Mouse (Mus musculus): ENCODE results near the gene Gm10309. TPM values are rescaled to one million over a fixed set of nuclear protein-coding genes. Genes with fewer than 3 reads are reported as not detected.

Gm10309 gene
- polyA plus RNA-seq, 1 experiment from 2014 or later = 0.32 TPM

DNA sequence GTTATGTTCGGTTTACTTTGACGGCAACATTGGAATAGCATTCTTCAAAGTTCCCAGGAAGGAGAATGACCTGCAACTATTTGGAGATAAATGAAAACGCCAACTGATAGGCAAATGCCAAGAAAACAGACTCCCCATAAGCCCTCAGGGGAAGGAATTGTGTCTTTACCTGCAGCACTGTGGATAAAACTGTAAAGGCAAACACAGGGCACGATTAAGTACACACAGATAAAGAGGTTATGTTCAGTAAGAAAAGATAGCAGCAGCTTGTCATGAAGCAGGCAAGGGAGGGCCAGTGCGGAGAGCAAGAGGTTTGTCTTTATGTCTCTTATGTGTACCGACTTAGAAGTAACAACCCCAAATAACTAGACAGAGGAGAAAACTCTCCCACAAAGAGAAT, 10.5 kb downstream of the Gm10309 start:
- Histone ChIP-seq H3K4me3 (ENCODE audit: low read depth, low read length) (no peak overlapping the region), H3K9ac (replicated peaks; ENCODE audit: low read depth, low read length) (no peak overlapping the region), H3K36me3 (ENCODE audit: control insufficient read depth, insufficient read depth, low read length) (no peaks in the 10 kb centered on the region), H3K27me3 (ENCODE audit: control insufficient read depth, insufficient read depth, low read length) (no peaks in the 10 kb centered on the region), H3K27ac (ENCODE audit: low read length) (0 out of 2 replicates have a peak overlapping the region, but pooled peaks have one; percentile 3), H3K4me2 (replicated peaks; ENCODE audit: low read depth, low read length) (no peak overlapping the region), H3K4me1 (ENCODE audit: control insufficient read depth, insufficient read depth, low read length) (no peaks in the 10 kb centered on the region), H3K9me3 (ENCODE audit: control insufficient read depth, low read depth, low read length) (no peaks in the 10 kb centered on the region)
- WGBS = 59% methylated on average over 6 of the region's 6 CpGs
- ATAC-seq (ENCODE audit: insufficient number of reproducible peaks, insufficient read depth, low FRiP score, low read depth) = no peak

DNA sequence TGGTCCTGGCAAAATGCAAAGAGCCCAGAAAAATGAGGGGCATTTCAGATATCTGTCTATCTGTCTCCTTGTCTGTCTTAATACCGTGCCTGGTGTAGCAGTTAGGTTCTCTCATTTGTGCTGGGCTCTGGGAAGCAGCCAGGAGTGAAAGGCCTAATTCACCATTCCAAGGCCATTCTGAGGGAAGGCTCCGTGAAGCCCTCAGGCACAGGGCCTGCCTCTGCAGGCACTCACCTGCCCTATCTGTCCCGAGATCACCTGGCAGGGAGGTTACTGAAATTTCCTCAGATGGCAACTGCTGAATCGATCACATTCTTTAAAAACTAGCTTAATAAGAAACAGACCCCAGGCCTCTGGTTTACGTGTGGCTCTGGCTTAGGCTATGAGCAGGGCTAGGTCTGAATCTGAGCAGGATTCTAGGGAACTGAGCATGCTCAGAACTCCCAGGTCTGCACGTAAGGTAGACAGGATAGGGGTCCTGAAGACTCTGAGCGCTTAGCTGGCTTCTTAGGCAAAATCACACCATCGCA, 11.1 kb downstream of the Gm10309 start:
- ATAC-seq (ENCODE audit: insufficient number of reproducible peaks, insufficient read depth, low FRiP score, low read depth) = no peak
- no peaks in the 10 kb centered on the region for H3K9me3 ChIP-seq (ENCODE audit: control insufficient read depth, low read depth, low read length)
- no peak overlapping the region for H3K27ac ChIP-seq (ENCODE audit: low read length)
- H3K9ac ChIP-seq (replicated peaks; ENCODE audit: low read depth, low read length) = no peak overlapping the region
- no peak overlapping the region for H3K4me2 ChIP-seq (replicated peaks; ENCODE audit: low read depth, low read length)
- no peak overlapping the region for H3K4me3 ChIP-seq (ENCODE audit: low read depth, low read length)
- H3K27me3 ChIP-seq (ENCODE audit: control insufficient read depth, insufficient read depth, low read length) = no peaks in the 10 kb centered on the region
- H3K4me1 ChIP-seq (ENCODE audit: control insufficient read depth, insufficient read depth, low read length) = no peaks in the 10 kb centered on the region
- 70% methylated on average over 8 of the region's 8 CpGs for WGBS
- no peaks in the 10 kb centered on the region for H3K36me3 ChIP-seq (ENCODE audit: control insufficient read depth, insufficient read depth, low read length)

DNA sequence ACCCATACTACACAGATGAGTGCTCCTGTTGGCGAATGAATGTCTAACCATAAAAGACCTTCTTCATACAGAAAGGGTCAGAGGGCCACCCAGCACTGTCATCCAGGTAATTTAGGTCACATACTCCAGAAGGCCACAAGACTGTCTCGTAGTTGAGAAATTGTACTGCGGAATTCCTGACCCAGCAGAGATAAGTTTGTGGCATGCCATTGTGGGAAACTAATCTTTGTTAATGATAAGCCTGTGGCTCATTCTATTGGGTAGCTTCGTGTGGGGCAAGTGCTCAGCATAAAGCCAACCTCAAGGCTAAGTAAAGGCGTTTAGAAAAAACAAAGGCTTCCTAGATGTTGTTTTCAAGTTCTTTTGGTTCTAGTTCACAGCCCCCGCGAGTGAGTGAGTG, 12.7 kb downstream of the Gm10309 start:
- H3K4me1 ChIP-seq (ENCODE audit: control insufficient read depth, insufficient read depth, low read length) = no peaks in the 10 kb centered on the region
- H3K4me2 ChIP-seq (replicated peaks; ENCODE audit: low read depth, low read length) = no peak overlapping the region
- no peaks in the 10 kb centered on the region for H3K27me3 ChIP-seq (ENCODE audit: control insufficient read depth, insufficient read depth, low read length)
- H3K36me3 ChIP-seq (ENCODE audit: control insufficient read depth, insufficient read depth, low read length) = no peaks in the 10 kb centered on the region
- no peak overlapping the region for H3K9ac ChIP-seq (replicated peaks; ENCODE audit: low read depth, low read length)
- no peak for ATAC-seq (ENCODE audit: insufficient number of reproducible peaks, insufficient read depth, low FRiP score, low read depth)
- no peak overlapping the region for H3K27ac ChIP-seq (ENCODE audit: low read length)
- H3K9me3 ChIP-seq (ENCODE audit: control insufficient read depth, low read depth, low read length) = no peaks in the 10 kb centered on the region
- H3K4me3 ChIP-seq (ENCODE audit: low read depth, low read length) = no peak overlapping the region
- 71% methylated on average over 7 of the region's 7 CpGs for WGBS

DNA sequence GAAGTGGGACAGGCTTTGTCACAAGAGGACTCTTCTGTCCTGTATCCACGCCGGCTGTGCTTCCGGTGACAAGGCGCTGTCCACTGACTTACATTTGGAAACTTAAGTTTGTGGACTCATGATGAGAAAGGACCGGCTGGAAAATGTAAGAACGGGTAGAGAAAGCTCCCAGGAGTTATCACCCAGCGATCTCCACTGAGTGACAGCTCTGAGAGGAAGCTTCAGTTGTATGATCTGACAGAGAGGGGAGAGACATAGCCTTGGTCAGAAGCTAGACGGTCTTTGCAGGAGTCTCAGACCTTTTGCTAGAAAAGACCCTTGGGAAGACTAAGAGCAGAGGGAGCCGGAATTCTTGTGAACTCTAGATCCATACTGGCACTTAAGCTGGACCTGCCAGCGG, 15.2 kb downstream of the Gm10309 start:
- H3K9me3 ChIP-seq (ENCODE audit: control insufficient read depth, low read depth, low read length) = no peaks in the 10 kb centered on the region
- WGBS = 83% methylated on average over 10 of the region's 10 CpGs
- H3K4me2 ChIP-seq (replicated peaks; ENCODE audit: low read depth, low read length) = no peak overlapping the region
- no peak for ATAC-seq (ENCODE audit: insufficient number of reproducible peaks, insufficient read depth, low FRiP score, low read depth)
- H3K9ac ChIP-seq (replicated peaks; ENCODE audit: low read depth, low read length) = no peak overlapping the region
- H3K27ac ChIP-seq (ENCODE audit: low read length) = no peak overlapping the region
- H3K27me3 ChIP-seq (ENCODE audit: control insufficient read depth, insufficient read depth, low read length) = no peaks in the 10 kb centered on the region
- no peak overlapping the region for H3K4me3 ChIP-seq (ENCODE audit: low read depth, low read length)
- no peaks in the 10 kb centered on the region for H3K36me3 ChIP-seq (ENCODE audit: control insufficient read depth, insufficient read depth, low read length)
- no peaks in the 10 kb centered on the region for H3K4me1 ChIP-seq (ENCODE audit: control insufficient read depth, insufficient read depth, low read length)

- H3K9ac ChIP-seq (replicated peaks; ENCODE audit: low read depth, low read length) = no peak overlapping the region
- no peak for ATAC-seq (ENCODE audit: insufficient number of reproducible peaks, insufficient read depth, low FRiP score, low read depth)
- no peak overlapping the region for H3K4me2 ChIP-seq (replicated peaks; ENCODE audit: low read depth, low read length)
- H3K4me3 ChIP-seq (ENCODE audit: low read depth, low read length) = no peak overlapping the region
- no peaks in the 10 kb centered on the region for H3K36me3 ChIP-seq (ENCODE audit: control insufficient read depth, insufficient read depth, low read length)
- no peaks in the 10 kb centered on the region for H3K4me1 ChIP-seq (ENCODE audit: control insufficient read depth, insufficient read depth, low read length)
- H3K27ac ChIP-seq (ENCODE audit: low read length) = no peak overlapping the region
- no peaks in the 10 kb centered on the region for H3K9me3 ChIP-seq (ENCODE audit: control insufficient read depth, low read depth, low read length)
- WGBS = 68% methylated on average over 3 of the region's 3 CpGs
- H3K27me3 ChIP-seq (ENCODE audit: control insufficient read depth, insufficient read depth, low read length) = no peaks in the 10 kb centered on the region
Measured at GRCm38 (mm10) chr17:86487450-86487849, 17.6 kb downstream of the Gm10309 start.

- Histone ChIP-seq H3K27ac (ENCODE audit: low read length) (no peak overlapping the region), H3K27me3 (ENCODE audit: control insufficient read depth, insufficient read depth, low read length) (no peaks in the 10 kb centered on the region), H3K4me1 (ENCODE audit: control insufficient read depth, insufficient read depth, low read length) (no peaks in the 10 kb centered on the region), H3K9me3 (ENCODE audit: control insufficient read depth, low read depth, low read length) (no peaks in the 10 kb centered on the region), H3K4me3 (ENCODE audit: low read depth, low read length) (no peak overlapping the region), H3K9ac (replicated peaks; ENCODE audit: low read depth, low read length) (no peak overlapping the region), H3K36me3 (ENCODE audit: control insufficient read depth, insufficient read depth, low read length) (no peaks in the 10 kb centered on the region), H3K4me2 (replicated peaks; ENCODE audit: low read depth, low read length) (no peak overlapping the region)
- 82% methylated on average over 5 of the region's 5 CpGs for WGBS
- ATAC-seq (ENCODE audit: insufficient number of reproducible peaks, insufficient read depth, low FRiP score, low read depth) = no peak
Measured at GRCm38 (mm10) chr17:86486657-86487056, 18.4 kb downstream of the Gm10309 start.

DNA sequence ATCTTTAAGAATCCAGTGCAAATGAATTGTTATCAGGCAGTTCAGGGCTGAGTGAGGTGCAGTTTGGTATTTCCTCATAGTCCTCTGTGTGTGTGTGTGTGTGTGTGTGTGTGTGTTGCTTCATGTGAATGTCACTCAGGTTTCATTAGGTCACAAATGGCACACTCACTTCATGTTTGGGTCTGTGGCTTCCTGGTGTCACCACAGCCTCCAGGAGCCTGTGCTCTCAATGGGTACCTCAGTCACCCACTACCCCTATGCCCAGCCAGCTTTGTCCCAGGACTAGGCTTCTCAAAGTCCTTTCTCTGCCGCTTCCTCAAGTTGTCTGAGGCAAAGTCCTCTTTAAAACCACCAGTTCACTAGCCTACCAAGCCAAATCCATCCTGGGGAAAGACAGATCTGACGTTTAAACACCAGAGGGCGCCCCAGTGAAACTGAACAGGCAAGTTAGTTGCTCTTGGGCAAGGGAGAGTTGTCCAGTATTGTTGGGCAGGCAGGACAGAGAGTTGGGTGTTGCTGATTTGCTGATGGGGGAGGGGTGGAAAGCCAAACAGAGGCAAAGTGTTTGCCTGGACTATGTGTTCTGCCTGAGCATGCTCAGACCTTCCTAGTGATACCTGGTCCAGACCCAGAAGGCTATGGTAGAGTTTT, 20.8 kb downstream of the Gm10309 start:
- 0 out of 2 replicates have a peak, but pooled peaks have one; percentile 65 for ATAC-seq (ENCODE audit: insufficient number of reproducible peaks, insufficient read depth, low FRiP score, low read depth)
- no peaks in the 10 kb centered on the region for H3K9me3 ChIP-seq (ENCODE audit: control insufficient read depth, low read depth, low read length)
- H3K27me3 ChIP-seq (ENCODE audit: control insufficient read depth, insufficient read depth, low read length) = no peaks in the 10 kb centered on the region
- H3K4me3 ChIP-seq (ENCODE audit: low read depth, low read length) = no peak overlapping the region
- H3K4me2 ChIP-seq (replicated peaks; ENCODE audit: low read depth, low read length) = no peak overlapping the region
- no peak overlapping the region for H3K27ac ChIP-seq (ENCODE audit: low read length)
- 10% methylated on average over 3 of the region's 3 CpGs for WGBS
- H3K9ac ChIP-seq (replicated peaks; ENCODE audit: low read depth, low read length) = no peak overlapping the region
- H3K36me3 ChIP-seq (ENCODE audit: control insufficient read depth, insufficient read depth, low read length) = no peaks in the 10 kb centered on the region
- no peaks in the 10 kb centered on the region for H3K4me1 ChIP-seq (ENCODE audit: control insufficient read depth, insufficient read depth, low read length)

GRCm38 (mm10) chr17:86482675-86483074, 22.4 kb downstream of the Gm10309 start:
- H3K9me3 ChIP-seq (ENCODE audit: control insufficient read depth, low read depth, low read length) = no peaks in the 10 kb centered on the region
- no peaks in the 10 kb centered on the region for H3K27me3 ChIP-seq (ENCODE audit: control insufficient read depth, insufficient read depth, low read length)
- H3K4me3 ChIP-seq (ENCODE audit: low read depth, low read length) = no peak overlapping the region
- no peaks in the 10 kb centered on the region for H3K36me3 ChIP-seq (ENCODE audit: control insufficient read depth, insufficient read depth, low read length)
- 91% methylated on average over 10 of the region's 10 CpGs for WGBS
- H3K27ac ChIP-seq (ENCODE audit: low read length) = no peak overlapping the region
- H3K9ac ChIP-seq (replicated peaks; ENCODE audit: low read depth, low read length) = no peak overlapping the region
- no peak overlapping the region for H3K4me2 ChIP-seq (replicated peaks; ENCODE audit: low read depth, low read length)
- ATAC-seq (ENCODE audit: insufficient number of reproducible peaks, insufficient read depth, low FRiP score, low read depth) = no peak
- no peaks in the 10 kb centered on the region for H3K4me1 ChIP-seq (ENCODE audit: control insufficient read depth, insufficient read depth, low read length)

DNA sequence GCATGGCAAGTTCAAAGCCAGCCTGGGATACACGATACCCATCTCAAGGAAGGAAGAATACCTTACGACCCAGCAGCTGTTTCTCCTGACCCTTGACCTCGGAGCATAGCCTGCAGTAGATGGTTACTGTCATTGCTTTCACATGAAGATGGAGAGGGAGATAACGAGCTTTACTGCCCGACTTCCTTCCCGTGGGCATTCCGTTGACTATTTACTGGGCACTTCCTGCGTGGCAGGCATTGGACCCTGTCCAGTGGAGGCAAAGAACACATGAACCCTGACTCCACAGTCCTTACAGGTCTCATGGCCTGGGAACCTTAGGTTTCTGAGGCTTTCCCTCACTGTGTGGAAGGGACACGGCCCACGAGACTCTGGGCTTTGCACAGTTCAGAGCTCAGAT, 25.6 kb downstream of the Gm10309 start:
- H3K4me2 ChIP-seq (replicated peaks; ENCODE audit: low read depth, low read length) = no peak overlapping the region
- H3K36me3 ChIP-seq (ENCODE audit: control insufficient read depth, insufficient read depth, low read length) = no peaks in the 10 kb centered on the region
- H3K9me3 ChIP-seq (ENCODE audit: control insufficient read depth, low read depth, low read length) = no peaks in the 10 kb centered on the region
- H3K9ac ChIP-seq (replicated peaks; ENCODE audit: low read depth, low read length) = no peak overlapping the region
- H3K27ac ChIP-seq (ENCODE audit: low read length) = no peak overlapping the region
- no peaks in the 10 kb centered on the region for H3K27me3 ChIP-seq (ENCODE audit: control insufficient read depth, insufficient read depth, low read length)
- H3K4me1 ChIP-seq (ENCODE audit: control insufficient read depth, insufficient read depth, low read length) = no peaks in the 10 kb centered on the region
- ATAC-seq (ENCODE audit: insufficient number of reproducible peaks, insufficient read depth, low FRiP score, low read depth) = no peak
- 76% methylated on average over 10 of the region's 10 CpGs for WGBS
- H3K4me3 ChIP-seq (ENCODE audit: low read depth, low read length) = no peak overlapping the region

Measured in stomach, embryonic 14.5 days (tissue).